In genomic region chr1:53882480-53882879, GRCm38 (mm10) we compare ENCODE assay signal across 25 mouse cellular contexts.
DNase-seq lines count a peak whose midpoint lies in the region; ATAC-seq lines count a peak whose summit lies in the region.
"Had no signal": no experiment of that assay in that cellular context is flagged by ENCODE, and none has a peak within 500 bp of the region (broad histone marks: within the 10 kb centered on the region; RNA-seq: fewer than 3 reads in every experiment).

No protein-coding gene starts in this region.

- no peak overlapping the region for H3K9ac ChIP-seq in hindbrain, embryonic 12.5 days
- H3K9ac ChIP-seq: embryonic facial prominence, embryonic 12.5 days; forebrain, postnatal 0 days; limb, embryonic 13.5 days; liver, embryonic 15.5 days; midbrain, embryonic 12.5 days; neural tube, embryonic 13.5 days had no signal

- 85% methylated on average over 2 of the region's 2 CpGs for WGBS in hindbrain, embryonic 12.5 days

- peak; percentile 95 for ATAC-seq in common myeloid progenitor, adult 5-6 weeks (replicated peaks; ENCODE audit: low read depth, poor library complexity, severe bottlenecking)
- ATAC-seq in megakaryocyte progenitor cell, adult 5-6 weeks (replicated peaks; ENCODE audit: poor library complexity): peak; percentile 81
- ATAC-seq in hindbrain, embryonic 12.5 days (ENCODE audit: low FRiP score): no peak
- ATAC-seq: forebrain, postnatal 0 days; hindbrain, embryonic 16.5 days had no signal

- H3K36me3 ChIP-seq in hindbrain, embryonic 12.5 days: no peaks in the 10 kb centered on the region
- H3K36me3 ChIP-seq: embryonic facial prominence, embryonic 12.5 days; heart, embryonic 10.5 days; limb, embryonic 13.5 days; liver, embryonic 15.5 days; midbrain, embryonic 12.5 days had no signal

- H3K4me1 ChIP-seq in hindbrain, embryonic 12.5 days: no peaks in the 10 kb centered on the region
- H3K4me1 ChIP-seq: embryonic facial prominence, embryonic 12.5 days; heart, embryonic 10.5 days; limb, embryonic 13.5 days; liver, embryonic 15.5 days; midbrain, embryonic 12.5 days; neural tube, embryonic 13.5 days had no signal

- no peaks in the 10 kb centered on the region for H3K9me3 ChIP-seq in hindbrain, embryonic 12.5 days (replicated peaks)
- H3K9me3 ChIP-seq: embryonic facial prominence, embryonic 12.5 days; heart, embryonic 10.5 days; limb, embryonic 13.5 days; liver, embryonic 15.5 days; midbrain, embryonic 12.5 days; neural tube, embryonic 13.5 days had no signal

- no peak overlapping the region for H3K27ac ChIP-seq in hindbrain, embryonic 12.5 days
- H3K27ac ChIP-seq: embryonic facial prominence, embryonic 12.5 days; heart, embryonic 10.5 days; kidney, postnatal 0 days; limb, embryonic 13.5 days; liver, embryonic 15.5 days; midbrain, embryonic 12.5 days; neural tube, embryonic 13.5 days; stomach, postnatal 0 days had no signal

- H3K4me2 ChIP-seq in hindbrain, embryonic 12.5 days (replicated peaks): no peak overlapping the region
- H3K4me2 ChIP-seq: embryonic facial prominence, embryonic 12.5 days; limb, embryonic 13.5 days; liver, embryonic 15.5 days; midbrain, embryonic 12.5 days; neural tube, embryonic 13.5 days had no signal

- no peak overlapping the region for H3K4me3 ChIP-seq in hindbrain, embryonic 12.5 days
- H3K4me3 ChIP-seq: embryonic facial prominence, embryonic 12.5 days; heart, embryonic 10.5 days; limb, embryonic 13.5 days; liver, embryonic 15.5 days; midbrain, embryonic 12.5 days; neural tube, embryonic 13.5 days had no signal

- H3K27me3 ChIP-seq in hindbrain, embryonic 12.5 days: no peaks in the 10 kb centered on the region
- H3K27me3 ChIP-seq: CH12.LX; embryonic facial prominence, embryonic 12.5 days; limb, embryonic 13.5 days; liver, embryonic 15.5 days; midbrain, embryonic 12.5 days; neural tube, embryonic 13.5 days had no signal

- DNase-seq in 3T3-L1 (ENCODE audit: low read depth, low spot score) (peak; percentile 6), 416B (ENCODE audit: low read depth) (peak; percentile 74)
- no peak for DNase-seq in gastrocnemius, postnatal 25 days
- no peak for DNase-seq in yolk sac, embryonic 10.5 days (ENCODE audit: low spot score)
- DNase-seq in adrenal gland, postnatal 36 days: no peak
- DNase-seq: cerebellum, adult 11 months; cerebellum, adult 9-11 months; forebrain, postnatal 0 days; kidney, adult 11 months; layer of hippocampus, adult 9-11 months; lung, postnatal 4 days; right cerebral cortex, postnatal 4 days had no signal

Comparison
In these comparisons a context has a peak if more than half of its experiments do, and no peak if none do; other contexts are left out.
1. DNase-seq: peak in 3T3-L1 (single experiment) and 416B (single experiment); none in gastrocnemius, postnatal 25 days (single experiment), yolk sac, embryonic 10.5 days (single experiment) and adrenal gland, postnatal 36 days (0 of 2).